Mouse (Mus musculus) liver, postnatal 0 days (tissue): ENCODE measurements around the gene Zfp111.

Experiments
- CTCF ChIP-seq: sonication (generic); IDR thresholded peaks from 2 replicates; pipeline ENCODE4 v1.5.1; 2016; ENCODE audit warnings: antibody characterized with exemption, low read depth
- EP300 ChIP-seq: IDR thresholded peaks from 2 replicates; pipeline ENCODE4 v1.6.1; 2016; ENCODE audit warnings: antibody characterized with exemption, low read depth, mild to moderate bottlenecking

DNA sequence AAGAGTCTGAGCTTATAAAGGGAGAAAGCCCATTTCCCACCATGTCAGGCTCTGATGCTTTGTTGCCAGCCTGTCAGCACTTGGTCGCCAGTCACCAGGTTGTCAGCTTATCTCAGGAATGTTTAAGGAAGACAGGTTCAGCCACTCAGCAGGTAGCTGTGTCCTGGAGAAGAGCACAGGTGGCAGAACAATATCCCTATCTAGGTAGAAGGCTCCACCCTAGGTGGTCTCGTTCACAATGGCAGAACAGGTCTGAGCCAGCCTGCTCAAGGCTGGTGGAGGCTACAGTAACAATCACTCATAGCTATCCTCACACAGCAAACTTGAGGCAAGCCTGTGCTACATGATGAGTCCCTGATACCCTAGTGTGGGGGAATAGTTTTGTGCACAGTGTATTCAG, 19.9 kb downstream of the Zfp111 start:
- TF ChIP-seq CTCF: no peak
- no peak for TF ChIP-seq EP300
